10 mouse cellular contexts compared by ENCODE assay signal in genomic region chr17:87327645-87328044, GRCm38 (mm10). TPM values are rescaled to one million over a fixed set of nuclear protein-coding genes. Genes with fewer than 3 reads are reported as not detected.
A peak's percentile ranks its signal among the peaks of the same experiment; 100 is the strongest.
DNase-seq lines count a peak whose midpoint lies in the region; ATAC-seq and TF ChIP-seq lines count a peak whose summit lies in the region.
"Had no signal": no experiment of that assay in that cellular context is flagged by ENCODE, and none has a peak within 500 bp of the region (broad histone marks: within the 10 kb centered on the region; RNA-seq: fewer than 3 reads in every experiment).

No protein-coding gene starts in this region.

- no peak overlapping the region for H3K4me2 ChIP-seq in hindbrain, embryonic 11.5 days (replicated peaks; ENCODE audit: low read depth, low read length)
- H3K4me2 ChIP-seq in midbrain, embryonic 13.5 days (replicated peaks) = no peak overlapping the region
- H3K4me2 ChIP-seq: kidney, embryonic 15.5 days; limb, embryonic 15.5 days had no signal

- no peaks in the 10 kb centered on the region for H3K9me3 ChIP-seq in embryonic facial prominence, embryonic 10.5 days
- no peaks in the 10 kb centered on the region for H3K9me3 ChIP-seq in hindbrain, embryonic 11.5 days (ENCODE audit: control insufficient read depth, low read length)
- H3K9me3 ChIP-seq in midbrain, embryonic 13.5 days = no peaks in the 10 kb centered on the region
- H3K9me3 ChIP-seq: kidney, embryonic 15.5 days; limb, embryonic 15.5 days had no signal

- H3K27ac ChIP-seq in gastrocnemius, adult 2 months = peak overlapping the region; percentile 59
- 0 out of 2 replicates have a peak overlapping the region, but pooled peaks have one; percentile 35 for H3K27ac ChIP-seq in embryonic facial prominence, embryonic 10.5 days (replicated peaks)
- peak overlapping the region; percentile 33; the same call in 1 of the 2 replicates for H3K27ac ChIP-seq in hindbrain, embryonic 11.5 days (ENCODE audit: low read depth, low read length)
- H3K27ac ChIP-seq in midbrain, embryonic 13.5 days = peak overlapping the region; percentile 60
- H3K27ac ChIP-seq: heart, adult 2 months; kidney, embryonic 15.5 days; limb, embryonic 15.5 days had no signal

- no peaks in the 10 kb centered on the region for H3K36me3 ChIP-seq in embryonic facial prominence, embryonic 10.5 days (replicated peaks)
- H3K36me3 ChIP-seq in hindbrain, embryonic 11.5 days (ENCODE audit: control insufficient read depth, insufficient read depth, low read length) = no peaks in the 10 kb centered on the region
- no peaks in the 10 kb centered on the region for H3K36me3 ChIP-seq in midbrain, embryonic 13.5 days
- H3K36me3 ChIP-seq: kidney, embryonic 15.5 days had no signal

- TF ChIP-seq CTCF in gastrocnemius, adult 2 months (IDR thresholded peaks at IDR 0.05) = no peak

- no peak overlapping the region for H3K9ac ChIP-seq in hindbrain, embryonic 11.5 days (ENCODE audit: low read depth, low read length)
- H3K9ac ChIP-seq in midbrain, embryonic 13.5 days (replicated peaks) = no peak overlapping the region; the same call in 1 of the 2 replicates
- H3K9ac ChIP-seq: kidney, embryonic 15.5 days; limb, embryonic 15.5 days had no signal

- peaks cover 36% of the 10 kb centered on the region for H3K27me3 ChIP-seq in embryonic facial prominence, embryonic 10.5 days (replicated peaks; ENCODE audit: low read depth, poor library complexity, severe bottlenecking)
- no peaks in the 10 kb centered on the region for H3K27me3 ChIP-seq in hindbrain, embryonic 11.5 days (ENCODE audit: control insufficient read depth, insufficient read depth, low read length)
- H3K27me3 ChIP-seq in midbrain, embryonic 13.5 days = peaks cover 3% of the 10 kb centered on the region; the same call in 1 of the 2 replicates
- H3K27me3 ChIP-seq: limb, embryonic 15.5 days had no signal

- peaks cover 60% of the 10 kb centered on the region for H3K4me1 ChIP-seq in embryonic facial prominence, embryonic 10.5 days
- H3K4me1 ChIP-seq in hindbrain, embryonic 11.5 days (replicated peaks; ENCODE audit: control insufficient read depth, insufficient read depth, low read length) = peaks cover 28% of the 10 kb centered on the region
- peaks cover 54% of the 10 kb centered on the region for H3K4me1 ChIP-seq in midbrain, embryonic 13.5 days (replicated peaks)

- H3K4me3 ChIP-seq in gastrocnemius, adult 2 months = no peak overlapping the region
- no peak overlapping the region for H3K4me3 ChIP-seq in embryonic facial prominence, embryonic 10.5 days
- H3K4me3 ChIP-seq in hindbrain, embryonic 11.5 days (ENCODE audit: low read depth, low read length) = no peak overlapping the region
- H3K4me3 ChIP-seq in midbrain, embryonic 13.5 days (replicated peaks) = no peak overlapping the region
- H3K4me3 ChIP-seq: heart, adult 2 months; kidney, embryonic 15.5 days; limb, embryonic 15.5 days had no signal

- no peak for DNase-seq in gastrocnemius, adult 2 months
- DNase-seq in gastrocnemius, postnatal 25 days = no peak
- DNase-seq in embryonic facial prominence, embryonic 10.5 days (ENCODE audit: low spot score) = no peak
- no peak for DNase-seq in hindbrain, embryonic 11.5 days (ENCODE audit: low spot score)
- DNase-seq in lung, postnatal 10 days = no peak
- DNase-seq in heart, postnatal 10 days = no peak

- intact Hi-C loops in gastrocnemius, adult 2 months (cut with DNase I) = no loop called here
- intact Hi-C loops in heart, postnatal 10 days (cut with DNase I) = no loop called here

- WGBS in embryonic facial prominence, embryonic 10.5 days = 78% methylated on average over 8 of the region's 8 CpGs
- 72% methylated on average over 8 of the region's 8 CpGs for WGBS in hindbrain, embryonic 11.5 days
- 67% methylated on average over 8 of the region's 8 CpGs for WGBS in midbrain, embryonic 13.5 days

- no peak for ATAC-seq in hindbrain, embryonic 11.5 days (ENCODE audit: low FRiP score)
- ATAC-seq in midbrain, embryonic 13.5 days = no peak

RNA-seq across cellular contexts. Expression of gene Ttc7, which starts 45.0 kb away (rescaled TPM):
- total RNA-seq in gastrocnemius, adult 2 months (2021) = 10 to 100 TPM in 1 of 2 experiments, 1 to 10 TPM in 1; 8.9 to 15.9 TPM
- total RNA-seq in gastrocnemius, postnatal 25 days (2021) = 1 to 10 TPM; 7.1 to 8.4 TPM
- 3.6 and 4.0 TPM in 2 replicates for polyA plus RNA-seq in embryonic facial prominence, embryonic 10.5 days (2016; fragmentation: Nextera tagmentation; extraction: Ambion mirVana)
- 2.7 and 3.0 TPM in 2 replicates for polyA plus RNA-seq in hindbrain, embryonic 11.5 days (2014; fragmentation: Nextera tagmentation; extraction: Ambion mirVana)
- polyA plus RNA-seq in midbrain, embryonic 13.5 days (2015; fragmentation: Nextera tagmentation; extraction: Ambion mirVana) = 2.8 and 4.3 TPM in 2 replicates
- 1 to 10 TPM; 4.9 to 5.4 TPM for total RNA-seq in heart, postnatal 10 days (2021)
